Mouse (Mus musculus) olfactory bulb, adult 2 months (tissue): ENCODE measurements around the gene H3f3b.

Experiments
- CTCF ChIP-seq: fragments of 200-500 bp; IDR thresholded peaks from 2 replicates; pipeline ENCODE4 v1.5.1; 2012; ENCODE audit warnings: low read depth, mild to moderate bottlenecking, low read length, moderate library complexity; ENCODE audit not compliant: insufficient read depth
- POLR2A ChIP-seq: fragments of 200-500 bp; IDR thresholded peaks from 2 replicates; pipeline ENCODE4 v1.6.1; 2012; ENCODE audit warnings: mild to moderate bottlenecking, low read depth, low read length, moderate library complexity; ENCODE audit not compliant: insufficient read depth

GRCm38 (mm10) chr11:115975544-115975943 lies 52.2 kb downstream of the H3f3b start:
- TF ChIP-seq CTCF (no peak), POLR2A (no peak)
